Mouse (Mus musculus) liver, adult 2 months (tissue): ENCODE results near the gene Hpn.

ENCODE experiments used
- CTCF ChIP-seq: fragments of 200-500 bp; IDR thresholded peaks from 2 replicates; pipeline ENCODE4 v1.5.1; 2011; ENCODE audit warnings: low read depth, low read length, control low read depth
- POLR2A ChIP-seq: fragments of 200-500 bp; IDR thresholded peaks from 2 replicates; pipeline ENCODE4 v1.6.1; 2011; ENCODE audit warnings: low read length, control low read depth; ENCODE audit not compliant: insufficient read depth; ENCODE audit errors: extremely low read depth

- TF ChIP-seq CTCF = no peak
- TF ChIP-seq POLR2A = no peak
Measured at GRCm38 (mm10) chr7:31126211-31126751, 11.2 kb upstream of the Hpn start.
